Mouse (Mus musculus) adrenal gland (tissue): ENCODE measurements at regions not wholly inside any gene's neighbourhood (a gene's known extent, or its start where the extent isn't known, plus 50 kb on each side); places are given as distances from the start of the nearest gene placed in this dataset.

Experiments
- intact Hi-C: fragments of 180-260 bp; cut with DNase I; formaldehyde crosslinking; loops from one replicate; pipeline ENCODE4 v1.15.1; 2025

GRCm38 (mm10) chr9:46738634-46739033 lies 259.9 kb upstream of the Gm4791 start:
- intact Hi-C loops, result loop anchor here (10.0 kb wide), 1 partner anchor 786 kb away; no protein-coding TSS in a partner anchor

- intact Hi-C loops, result loop anchor here (10.0 kb wide), 1 partner anchor 787 kb away; no protein-coding TSS in a partner anchor
These were observed 260.5 kb upstream of the Gm4791 start for GRCm38 (mm10) chr9:46738056-46738455.

GRCm38 (mm10) chr9:46737446-46737845 lies 261.1 kb upstream of the Gm4791 start:
- intact Hi-C loops, result loop anchor here (10.0 kb wide), 1 partner anchor 787 kb away; no protein-coding TSS in a partner anchor

- intact Hi-C loops, result loop anchor here (10.0 kb wide), 1 partner anchor 789 kb away; no protein-coding TSS in a partner anchor
These were observed 262.3 kb upstream of the Gm4791 start for GRCm38 (mm10) chr9:46736232-46736631.

- intact Hi-C loops, result loop anchor here (2.0 to 10.0 kb wide), 3 partner anchors 79 to 963 kb away; no protein-coding TSS in a partner anchor
These were observed 262.9 kb upstream of the Gm4791 start for GRCm38 (mm10) chr9:46735664-46736067.

- intact Hi-C loops, result no loop called here
These were observed 270.1 kb upstream of the Gm4791 start for GRCm38 (mm10) chr9:46728465-46728864.

- intact Hi-C loops, result no loop called here
These were observed 274.3 kb upstream of the Gm4791 start for GRCm38 (mm10) chr9:46724231-46724630.

- intact Hi-C loops, result no loop called here
These were observed 285.1 kb upstream of the Gm4791 start for GRCm38 (mm10) chr9:46713415-46713814.

GRCm38 (mm10) chr9:46704151-46704905 lies 294.2 kb upstream of the Gm4791 start:
- intact Hi-C loops, result no loop called here

GRCm38 (mm10) chr9:46703674-46704073 lies 294.9 kb upstream of the Gm4791 start:
- intact Hi-C loops, result no loop called here

- intact Hi-C loops, result no loop called here
These were observed 295.5 kb upstream of the Gm4791 start for GRCm38 (mm10) chr9:46702901-46703636.

GRCm38 (mm10) chr9:46702053-46702900 lies 296.3 kb upstream of the Gm4791 start:
- intact Hi-C loops, result no loop called here

GRCm38 (mm10) chr9:46696171-46696570 lies 302.4 kb upstream of the Gm4791 start:
- intact Hi-C loops, result no loop called here

GRCm38 (mm10) chr9:46689331-46689730 lies 309.2 kb upstream of the Gm4791 start:
- intact Hi-C loops, result no loop called here

- intact Hi-C loops, result no loop called here
These were observed 314.3 kb upstream of the Gm4791 start for GRCm38 (mm10) chr9:46684113-46684850.

GRCm38 (mm10) chr9:46672050-46672449 lies 326.5 kb upstream of the Gm4791 start:
- intact Hi-C loops, result no loop called here

GRCm38 (mm10) chr9:46654422-46654821 lies 334.6 kb upstream of the 4931429L15Rik start:
- intact Hi-C loops, result no loop called here

GRCm38 (mm10) chr9:46647238-46647922 lies 327.6 kb upstream of the 4931429L15Rik start:
- intact Hi-C loops, result no loop called here

GRCm38 (mm10) chr9:46645469-46645884 lies 325.7 kb upstream of the 4931429L15Rik start:
- intact Hi-C loops, result no loop called here

- intact Hi-C loops, result no loop called here
These were observed 323.8 kb upstream of the 4931429L15Rik start for GRCm38 (mm10) chr9:46643551-46643950.
